Mouse (Mus musculus): Measurements from ENCODE around the gene 9130409I23Rik.
A peak's percentile ranks its signal among the peaks of the same experiment; 100 is the strongest.

- TF ChIP-seq POLR2A (IDR thresholded peaks at IDR 0.05; ENCODE audit: low read depth, low read length) (0 out of 2 replicates have a peak, but pooled peaks have one; percentile 2), CTCF (IDR thresholded peaks at IDR 0.05; ENCODE audit: borderline replicate concordance, insufficient read depth, low read length) (no peak)
These were observed 30.1 kb upstream of the 9130409I23Rik start, which contains the start of gene Ephx1 for GRCm38 (mm10) chr1:181020756-181021487.
